In genomic region chr19:4301735-4302651, GRCm38 (mm10) we compare ENCODE assay signal across 8 mouse cellular contexts. TPM values are rescaled to one million over a fixed set of nuclear protein-coding genes. Genes with fewer than 3 reads are reported as not detected.
DNase-seq lines count a peak whose midpoint lies in the region; ATAC-seq and TF ChIP-seq lines count a peak whose summit lies in the region.

No protein-coding gene starts in this region.

- WGBS in heart, embryonic 13.5 days: 19% methylated on average over 21 of the region's 21 CpGs

- H3K4me3 ChIP-seq in gastrocnemius, adult 2 months: peak overlapping the region; percentile 99
- peak overlapping the region; percentile 27 for H3K4me3 ChIP-seq in heart, embryonic 13.5 days

- peaks cover 83% of the 10 kb centered on the region for H3K4me1 ChIP-seq in heart, embryonic 13.5 days

- H3K27ac ChIP-seq in gastrocnemius, adult 2 months: peak overlapping the region; percentile 91
- H3K27ac ChIP-seq in heart, embryonic 13.5 days (replicated peaks): peak overlapping the region; percentile 85

- no peak for TF ChIP-seq CTCF in gastrocnemius, adult 2 months (IDR thresholded peaks at IDR 0.05)

- peaks cover 8% of the 10 kb centered on the region for H3K36me3 ChIP-seq in heart, embryonic 13.5 days

- no peak for ATAC-seq in heart, embryonic 13.5 days (ENCODE audit: extremely low read depth, insufficient number of reproducible peaks, low FRiP score, low TSS enrichment)

- H3K4me2 ChIP-seq in heart, embryonic 13.5 days: peak overlapping the region; percentile 82

- peak overlapping the region; percentile 62 for H3K9ac ChIP-seq in heart, embryonic 13.5 days

- H3K27me3 ChIP-seq in heart, embryonic 13.5 days (replicated peaks): no peaks in the 10 kb centered on the region

- peak; percentile 50 for DNase-seq in gastrocnemius, adult 2 months
- no peak for DNase-seq in gastrocnemius, adult 8-10 months (ENCODE audit: low spot score in 2 of 2)
- DNase-seq in cerebellum, postnatal 10 days: peak; percentile 57 to 58
- peak; percentile 76 for DNase-seq in kidney, postnatal 14 days
- DNase-seq in lung, postnatal 36 days: peak; percentile 84
- peak; percentile 37 to 50 for DNase-seq in right cerebral cortex, postnatal 36 days (ENCODE audit: low spot score in 2 of 2)
- no peak for DNase-seq in urinary bladder, postnatal 14 days (ENCODE audit: low spot score)

- H3K9me3 ChIP-seq in heart, embryonic 13.5 days: no peaks in the 10 kb centered on the region

- intact Hi-C loops in gastrocnemius, adult 2 months (cut with DNase I): no loop called here

RNA-seq across cellular contexts. Expression of gene Grk2, which starts 4.0 kb away (rescaled TPM):
- total RNA-seq in gastrocnemius, adult 2 months (2021): 10 to 100 TPM; 56.6 to 61.2 TPM
- 10 to 100 TPM; 55.7 to 65.2 (median 62.1) TPM for total RNA-seq in gastrocnemius, adult 8-10 months (2022)
- polyA plus RNA-seq in heart, embryonic 13.5 days (2015; fragmentation: Nextera tagmentation; extraction: Ambion mirVana): 9.4 and 12.9 TPM in 2 replicates

RNA-seq across cellular contexts. Expression of gene Ankrd13d, which starts 19.1 kb away (rescaled TPM):
- under 1 TPM; 0.45 to 0.64 TPM for total RNA-seq in gastrocnemius, adult 2 months (2021)
- under 1 TPM in 1 of 4 experiments, not detected in 3; 0.63 TPM for total RNA-seq in gastrocnemius, adult 8-10 months (2022)
- 1.0 and 1.6 TPM in 2 replicates for polyA plus RNA-seq in heart, embryonic 13.5 days (2015; fragmentation: Nextera tagmentation; extraction: Ambion mirVana)

RNA-seq across cellular contexts. Expression of gene Ssh3, which starts 33.0 kb away (rescaled TPM):
- 1 to 10 TPM; 3.3 to 3.9 TPM for total RNA-seq in gastrocnemius, adult 2 months (2021)
- 1 to 10 TPM; 2.3 to 5.8 (median 2.9) TPM for total RNA-seq in gastrocnemius, adult 8-10 months (2022)
- 5.0 and 6.7 TPM in 2 replicates for polyA plus RNA-seq in heart, embryonic 13.5 days (2015; fragmentation: Nextera tagmentation; extraction: Ambion mirVana)

Comparison
In these comparisons a context has a peak if more than half of its experiments do, and no peak if none do; other contexts are left out.
1. DNase-seq: peak in gastrocnemius, adult 2 months (single experiment), cerebellum, postnatal 10 days (2 of 2), kidney, postnatal 14 days (single experiment), lung, postnatal 36 days (single experiment) and right cerebral cortex, postnatal 36 days (2 of 2); none in gastrocnemius, adult 8-10 months (0 of 2) and urinary bladder, postnatal 14 days (single experiment).